Mouse (Mus musculus): ENCODE measurements around the gene Ntpcr. TPM values are rescaled to one million over a fixed set of nuclear protein-coding genes. Genes with fewer than 3 reads are reported as not detected.

Ntpcr gene
- polyA plus RNA-seq, 1 experiment, result 15.8 TPM

DNA sequence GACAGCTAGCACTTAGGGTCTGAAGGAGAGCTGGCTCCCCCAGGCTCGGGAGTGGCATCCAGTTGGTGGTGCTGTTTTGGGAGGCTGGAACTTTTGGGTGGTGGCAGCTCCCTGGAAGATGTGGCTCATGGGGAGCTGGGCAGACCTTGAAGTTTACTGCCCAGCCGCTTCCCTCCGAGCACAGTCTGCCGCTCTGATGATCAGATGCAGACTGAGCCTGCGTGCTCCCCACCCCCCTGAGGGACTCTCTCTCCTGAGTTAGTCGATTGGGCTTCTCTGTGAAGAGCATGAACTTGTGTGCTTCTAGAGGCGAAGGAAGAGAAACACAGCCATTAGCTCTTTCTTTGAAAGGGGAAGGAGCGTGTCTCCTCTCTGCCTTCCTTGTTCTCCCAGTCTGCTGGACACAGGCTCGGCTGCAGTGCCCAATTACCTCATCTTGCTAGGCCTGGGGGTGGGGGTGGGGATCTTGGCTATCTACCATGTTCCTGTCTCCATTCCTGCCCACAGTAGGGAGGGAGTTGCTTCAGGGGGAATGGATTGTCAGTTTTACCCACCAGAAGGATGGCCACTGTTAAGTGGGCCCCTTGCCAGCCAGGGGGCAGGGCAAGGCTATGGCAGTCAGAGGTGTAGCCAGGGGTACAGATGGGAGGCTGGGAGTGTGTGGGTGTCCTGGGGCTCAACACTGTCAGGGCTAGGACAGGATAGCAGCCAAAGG lies 26.8 kb downstream of the Ntpcr start:
- H3K36me3 ChIP-seq (ENCODE audit: control insufficient read depth, insufficient read depth, low read length, poor library complexity, severe bottlenecking), result no peaks in the 10 kb centered on the region
- TF ChIP-seq EP300 (IDR thresholded peaks at IDR 0.05; ENCODE audit: insufficient read depth, low read depth, low read length), result no peak
- no peak for TF ChIP-seq POLR2A (IDR thresholded peaks at IDR 0.05; ENCODE audit: insufficient read depth, low read length)
- no peak for TF ChIP-seq CTCF (IDR thresholded peaks at IDR 0.05; ENCODE audit: low read depth, low read length)
- H3K9me3 ChIP-seq (replicated peaks; ENCODE audit: control insufficient read depth, insufficient read depth, low read length, poor library complexity, severe bottlenecking), result no peaks in the 10 kb centered on the region
- no peaks in the 10 kb centered on the region for H3K4me1 ChIP-seq (ENCODE audit: control insufficient read depth, insufficient read depth, low read length)
- no peak overlapping the region for H3K9ac ChIP-seq (ENCODE audit: low read depth, poor library complexity, severe bottlenecking)
- H3K4me3 ChIP-seq (ENCODE audit: low read depth, low read length), result no peak overlapping the region
- no peak overlapping the region for H3K27ac ChIP-seq (ENCODE audit: insufficient read depth, low read length)
- no peaks in the 10 kb centered on the region for H3K27me3 ChIP-seq (ENCODE audit: control insufficient read depth, insufficient read depth, low read length, poor library complexity, severe bottlenecking)

DNA sequence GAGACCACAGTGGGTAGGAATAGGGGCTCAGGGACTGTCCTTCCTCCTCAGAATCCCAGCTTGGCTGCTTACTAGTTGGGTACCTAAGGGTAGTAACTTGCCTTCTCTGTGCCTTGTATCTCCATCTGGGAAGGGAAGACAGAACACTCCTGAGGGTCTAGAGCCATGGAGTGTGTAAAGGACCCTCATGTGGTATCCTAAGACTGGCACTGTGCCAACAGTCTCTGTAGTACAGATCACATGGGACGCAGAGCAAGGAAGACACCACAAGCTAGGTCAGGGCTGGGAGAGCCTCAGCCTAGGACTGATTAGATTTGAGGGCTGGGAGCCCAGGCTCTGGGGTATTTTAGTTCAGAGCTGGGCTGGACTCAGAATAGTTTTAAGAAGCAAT lies 27.3 kb downstream of the Ntpcr start:
- H3K27me3 ChIP-seq (ENCODE audit: control insufficient read depth, insufficient read depth, low read length, poor library complexity, severe bottlenecking), result no peaks in the 10 kb centered on the region
- TF ChIP-seq CTCF (IDR thresholded peaks at IDR 0.05; ENCODE audit: low read depth, low read length) (no peak), EP300 (IDR thresholded peaks at IDR 0.05; ENCODE audit: insufficient read depth, low read depth, low read length) (no peak), POLR2A (IDR thresholded peaks at IDR 0.05; ENCODE audit: insufficient read depth, low read length) (no peak)
- no peak overlapping the region for H3K27ac ChIP-seq (ENCODE audit: insufficient read depth, low read length)
- no peaks in the 10 kb centered on the region for H3K36me3 ChIP-seq (ENCODE audit: control insufficient read depth, insufficient read depth, low read length, poor library complexity, severe bottlenecking)
- no peak overlapping the region for H3K4me3 ChIP-seq (ENCODE audit: low read depth, low read length)
- H3K9me3 ChIP-seq (replicated peaks; ENCODE audit: control insufficient read depth, insufficient read depth, low read length, poor library complexity, severe bottlenecking), result no peaks in the 10 kb centered on the region
- no peaks in the 10 kb centered on the region for H3K4me1 ChIP-seq (ENCODE audit: control insufficient read depth, insufficient read depth, low read length)
- H3K9ac ChIP-seq (ENCODE audit: low read depth, poor library complexity, severe bottlenecking), result no peak overlapping the region

DNA sequence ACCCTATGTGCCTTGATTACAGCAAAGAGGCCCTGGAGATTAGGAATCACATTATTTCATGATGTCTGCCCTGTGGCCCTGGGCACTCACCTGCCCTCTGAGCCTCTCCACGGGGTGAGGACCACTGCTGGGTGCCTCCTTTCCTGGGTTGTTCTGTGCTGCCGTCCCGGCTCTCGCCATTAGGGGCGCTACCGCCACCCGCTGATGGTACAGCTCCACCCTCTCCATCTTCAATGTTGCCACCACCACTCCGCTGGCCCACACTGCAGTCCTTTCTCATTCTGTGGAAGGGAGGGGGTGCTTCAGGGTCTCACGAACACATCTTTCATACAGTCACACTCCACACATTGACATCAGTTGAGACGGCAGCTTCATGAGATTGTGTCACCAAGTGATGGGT lies 29.3 kb downstream of the Ntpcr start:
- Histone ChIP-seq H3K9ac (ENCODE audit: low read depth, poor library complexity, severe bottlenecking) (no peak overlapping the region), H3K4me1 (ENCODE audit: control insufficient read depth, insufficient read depth, low read length) (no peaks in the 10 kb centered on the region), H3K36me3 (ENCODE audit: control insufficient read depth, insufficient read depth, low read length, poor library complexity, severe bottlenecking) (no peaks in the 10 kb centered on the region), H3K27ac (ENCODE audit: insufficient read depth, low read length) (no peak overlapping the region), H3K9me3 (replicated peaks; ENCODE audit: control insufficient read depth, insufficient read depth, low read length, poor library complexity, severe bottlenecking) (no peaks in the 10 kb centered on the region), H3K4me3 (ENCODE audit: low read depth, low read length) (no peak overlapping the region), H3K27me3 (ENCODE audit: control insufficient read depth, insufficient read depth, low read length, poor library complexity, severe bottlenecking) (no peaks in the 10 kb centered on the region)
- TF ChIP-seq CTCF (IDR thresholded peaks at IDR 0.05; ENCODE audit: low read depth, low read length) (peak; percentile 83), POLR2A (IDR thresholded peaks at IDR 0.05; ENCODE audit: insufficient read depth, low read length) (no peak)

DNA sequence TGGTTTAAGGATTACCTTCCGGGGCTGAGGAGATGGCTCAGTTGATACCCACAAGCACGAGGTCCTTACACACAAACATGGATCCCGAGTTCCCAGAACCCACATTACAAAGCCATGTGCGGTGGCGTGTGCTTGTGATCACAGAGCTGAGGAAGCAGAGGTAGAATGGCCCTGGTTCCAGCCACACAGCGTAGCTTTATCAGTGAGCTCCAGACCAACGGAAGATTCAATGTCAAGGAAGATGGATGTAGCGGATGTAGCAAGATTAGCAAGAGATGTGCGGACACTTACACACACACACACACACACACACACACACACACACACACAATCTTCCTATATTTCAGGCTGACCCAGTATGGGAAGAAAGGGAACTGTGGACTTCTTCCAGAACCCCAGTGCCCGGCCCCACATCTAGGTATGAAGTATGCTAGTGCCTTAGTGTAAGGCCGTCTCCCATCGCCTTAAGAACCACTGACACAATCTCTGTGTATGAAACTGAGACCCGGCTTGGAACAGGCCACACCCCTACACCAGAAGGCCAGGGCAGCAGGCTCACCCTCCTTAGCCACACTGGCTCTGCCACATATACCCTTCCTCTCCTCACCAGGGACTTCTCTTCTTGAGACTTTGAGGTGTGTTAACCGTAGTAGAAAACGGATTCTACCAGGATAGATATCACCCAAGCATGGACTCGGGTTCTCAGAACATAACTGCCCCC lies 33.5 kb downstream of the Ntpcr start:
- H3K27ac ChIP-seq (ENCODE audit: insufficient read depth, low read length), result no peak overlapping the region
- no peaks in the 10 kb centered on the region for H3K9me3 ChIP-seq (replicated peaks; ENCODE audit: control insufficient read depth, insufficient read depth, low read length, poor library complexity, severe bottlenecking)
- H3K36me3 ChIP-seq (ENCODE audit: control insufficient read depth, insufficient read depth, low read length, poor library complexity, severe bottlenecking), result no peaks in the 10 kb centered on the region
- no peak for TF ChIP-seq CTCF (IDR thresholded peaks at IDR 0.05; ENCODE audit: low read depth, low read length)
- no peak for TF ChIP-seq EP300 (IDR thresholded peaks at IDR 0.05; ENCODE audit: insufficient read depth, low read depth, low read length)
- no peak for TF ChIP-seq POLR2A (IDR thresholded peaks at IDR 0.05; ENCODE audit: insufficient read depth, low read length)
- H3K4me1 ChIP-seq (ENCODE audit: control insufficient read depth, insufficient read depth, low read length), result no peaks in the 10 kb centered on the region
- no peak overlapping the region for H3K4me3 ChIP-seq (ENCODE audit: low read depth, low read length)
- H3K27me3 ChIP-seq (ENCODE audit: control insufficient read depth, insufficient read depth, low read length, poor library complexity, severe bottlenecking), result no peaks in the 10 kb centered on the region
- H3K9ac ChIP-seq (ENCODE audit: low read depth, poor library complexity, severe bottlenecking), result no peak overlapping the region

DNA sequence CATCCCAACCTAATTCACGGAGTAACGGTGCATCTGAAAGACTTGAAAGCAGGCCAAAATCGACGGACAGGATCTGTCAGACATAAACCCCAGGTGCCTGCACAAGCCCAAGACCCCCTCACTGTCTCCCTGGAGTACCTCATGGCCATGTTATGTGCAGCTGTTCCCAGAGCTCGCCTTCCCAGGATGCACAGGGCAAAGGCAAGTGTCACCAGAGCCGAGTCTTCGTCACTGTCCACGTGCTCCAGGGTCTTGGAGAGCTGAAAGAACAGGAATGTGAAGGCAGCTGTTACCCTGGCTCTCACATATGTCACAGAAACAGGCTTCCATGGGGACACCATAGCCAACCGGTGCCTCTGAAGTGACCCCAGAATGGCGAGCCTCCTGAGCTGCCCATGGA lies 38.3 kb downstream of the Ntpcr start:
- TF ChIP-seq POLR2A (IDR thresholded peaks at IDR 0.05; ENCODE audit: insufficient read depth, low read length), result no peak
- TF ChIP-seq EP300 (IDR thresholded peaks at IDR 0.05; ENCODE audit: insufficient read depth, low read depth, low read length), result no peak
- no peak for TF ChIP-seq CTCF (IDR thresholded peaks at IDR 0.05; ENCODE audit: low read depth, low read length)
- H3K4me3 ChIP-seq (ENCODE audit: low read depth, low read length), result no peak overlapping the region
- no peaks in the 10 kb centered on the region for H3K9me3 ChIP-seq (replicated peaks; ENCODE audit: control insufficient read depth, insufficient read depth, low read length, poor library complexity, severe bottlenecking)
- H3K27me3 ChIP-seq (ENCODE audit: control insufficient read depth, insufficient read depth, low read length, poor library complexity, severe bottlenecking), result no peaks in the 10 kb centered on the region
- H3K4me1 ChIP-seq (ENCODE audit: control insufficient read depth, insufficient read depth, low read length), result peaks cover under 1% of the 10 kb centered on the region
- H3K27ac ChIP-seq (ENCODE audit: insufficient read depth, low read length), result no peak overlapping the region
- no peaks in the 10 kb centered on the region for H3K36me3 ChIP-seq (ENCODE audit: control insufficient read depth, insufficient read depth, low read length, poor library complexity, severe bottlenecking)
- H3K9ac ChIP-seq (ENCODE audit: low read depth, poor library complexity, severe bottlenecking), result no peak overlapping the region

DNA sequence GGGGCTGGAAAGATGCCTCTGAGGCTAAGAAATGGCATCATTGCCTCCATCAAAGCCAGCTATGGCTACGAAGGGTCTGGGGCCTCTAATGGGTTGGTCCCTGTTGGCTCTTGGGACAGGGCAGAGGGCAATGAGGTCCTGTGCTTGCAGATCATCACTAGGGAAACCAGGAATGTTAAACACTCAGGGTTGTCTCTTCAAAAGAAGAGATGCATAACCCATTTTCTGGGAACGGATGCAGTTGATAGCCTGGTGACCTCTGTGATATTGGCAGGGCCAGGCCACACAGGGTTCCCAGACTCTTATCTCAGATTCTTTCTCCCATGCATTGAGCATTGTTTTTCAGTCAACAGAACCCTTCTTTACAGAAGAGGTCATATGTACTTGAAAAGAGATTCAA lies 42.5 kb downstream of the Ntpcr start:
- H3K27me3 ChIP-seq (ENCODE audit: control insufficient read depth, insufficient read depth, low read length, poor library complexity, severe bottlenecking), result no peaks in the 10 kb centered on the region
- no peak overlapping the region for H3K27ac ChIP-seq (ENCODE audit: insufficient read depth, low read length)
- H3K9me3 ChIP-seq (replicated peaks; ENCODE audit: control insufficient read depth, insufficient read depth, low read length, poor library complexity, severe bottlenecking), result no peaks in the 10 kb centered on the region
- H3K4me3 ChIP-seq (ENCODE audit: low read depth, low read length), result no peak overlapping the region
- H3K9ac ChIP-seq (ENCODE audit: low read depth, poor library complexity, severe bottlenecking), result no peak overlapping the region
- no peak for TF ChIP-seq EP300 (IDR thresholded peaks at IDR 0.05; ENCODE audit: insufficient read depth, low read depth, low read length)
- no peak for TF ChIP-seq POLR2A (IDR thresholded peaks at IDR 0.05; ENCODE audit: insufficient read depth, low read length)
- no peak for TF ChIP-seq CTCF (IDR thresholded peaks at IDR 0.05; ENCODE audit: low read depth, low read length)
- no peaks in the 10 kb centered on the region for H3K36me3 ChIP-seq (ENCODE audit: control insufficient read depth, insufficient read depth, low read length, poor library complexity, severe bottlenecking)
- H3K4me1 ChIP-seq (ENCODE audit: control insufficient read depth, insufficient read depth, low read length), result peaks cover 10% of the 10 kb centered on the region
